Mouse (Mus musculus) testis, postnatal 14 days (tissue): ENCODE measurements around the gene Eef1akmt1.
A peak's percentile ranks its signal among the peaks of the same experiment; 100 is the strongest.

Experiments used
- DNase-seq: peaks from one replicate; pipeline ENCODE4 v3.0.0; 2021; ENCODE audit warnings: low spot score

Gene Eef1akmt1

DNA sequence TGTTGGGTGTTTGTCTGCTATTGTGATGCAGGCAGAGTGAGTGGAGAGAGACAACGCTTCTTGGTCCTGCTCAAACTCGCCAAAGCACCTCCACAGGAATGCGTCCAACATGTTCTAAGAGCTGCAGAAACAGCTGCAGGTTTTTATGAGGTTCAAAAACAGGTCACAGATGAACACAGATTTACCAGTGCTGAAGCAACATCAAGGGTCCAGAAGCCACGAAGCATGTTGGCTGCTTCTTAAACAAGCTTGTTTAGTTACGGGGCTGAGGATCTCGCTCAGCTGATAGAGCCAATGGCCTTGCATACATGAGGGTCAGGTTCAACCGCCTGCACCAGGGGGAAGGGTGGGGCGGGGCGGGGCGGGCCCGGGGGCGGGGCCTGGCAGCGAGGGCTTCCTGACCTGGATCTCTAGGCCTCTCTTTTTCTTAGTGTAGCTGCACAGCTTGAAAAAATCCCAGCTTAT lies 24.8 kb downstream of the Eef1akmt1 start:
- DNase-seq = no peak

DNA sequence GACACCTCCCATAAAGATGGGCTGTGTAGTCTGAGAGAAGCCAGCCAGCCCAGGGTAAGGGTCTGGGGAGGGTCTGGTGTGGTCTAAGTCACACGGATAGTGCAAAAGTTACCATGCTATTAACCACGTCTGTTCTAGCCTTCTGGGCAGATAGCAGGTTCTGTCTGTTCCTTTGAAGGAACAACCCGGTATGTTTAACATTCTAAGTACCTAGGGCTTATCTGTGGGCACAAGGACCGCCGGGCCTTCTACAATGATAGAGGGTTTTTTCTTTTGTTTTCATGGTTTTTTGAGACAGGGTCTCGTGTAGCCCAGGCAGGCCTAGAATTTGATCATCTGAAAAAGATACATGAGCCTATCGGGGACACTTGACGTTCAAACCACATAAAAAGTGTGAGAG lies 25.3 kb downstream of the Eef1akmt1 start:
- no peak for DNase-seq

DNA sequence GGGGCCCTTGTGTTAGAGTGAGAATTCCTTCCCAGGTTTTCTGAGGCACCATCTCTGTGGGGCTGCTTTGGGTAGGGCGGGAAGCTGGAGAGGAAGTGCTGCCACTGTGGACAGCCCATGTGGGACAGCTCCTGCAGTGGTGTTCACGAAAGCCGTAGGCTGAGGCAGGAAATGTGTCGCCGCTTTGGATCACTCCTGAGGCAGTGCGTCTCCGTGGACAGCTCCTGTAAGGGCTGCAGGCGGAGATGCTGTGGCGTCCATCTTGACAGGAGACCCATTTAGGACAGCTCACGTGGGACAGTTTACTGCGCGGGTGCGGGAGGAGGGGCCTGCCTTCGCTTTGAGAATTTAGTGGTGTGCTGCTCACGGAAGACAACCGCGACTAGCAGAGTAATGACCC lies 25.9 kb downstream of the Eef1akmt1 start:
- DNase-seq = no peak

DNA sequence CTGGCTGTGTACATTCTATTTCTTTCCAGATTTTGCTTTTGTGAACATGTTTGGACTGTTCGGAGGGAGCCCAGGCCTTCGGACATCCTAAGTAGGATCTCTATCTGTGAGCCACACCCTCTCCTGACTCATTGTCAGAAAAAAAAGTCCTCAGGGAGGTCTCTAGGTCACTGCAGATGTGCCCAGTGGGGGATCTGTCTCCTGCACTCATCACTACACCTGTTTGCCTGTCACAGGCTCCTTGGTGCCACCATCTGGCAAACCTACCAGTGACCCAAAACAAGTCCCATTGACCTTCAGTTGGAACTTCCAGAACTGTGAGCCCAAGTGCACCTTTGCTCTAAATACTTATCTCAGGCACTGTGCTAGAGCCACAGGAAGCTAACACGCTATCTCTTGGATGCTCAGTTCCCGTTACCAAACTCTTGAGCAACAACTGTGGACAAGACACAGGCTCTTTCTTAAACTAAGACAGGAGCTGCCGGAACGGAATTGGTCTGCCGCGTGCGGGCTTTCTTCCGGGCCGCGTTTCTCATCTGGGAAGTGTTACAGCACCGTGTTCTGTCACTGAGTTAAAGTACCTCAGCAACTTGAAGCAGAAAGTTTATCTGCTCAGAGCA lies 27.9 kb downstream of the Eef1akmt1 start:
- no peak for DNase-seq

DNA sequence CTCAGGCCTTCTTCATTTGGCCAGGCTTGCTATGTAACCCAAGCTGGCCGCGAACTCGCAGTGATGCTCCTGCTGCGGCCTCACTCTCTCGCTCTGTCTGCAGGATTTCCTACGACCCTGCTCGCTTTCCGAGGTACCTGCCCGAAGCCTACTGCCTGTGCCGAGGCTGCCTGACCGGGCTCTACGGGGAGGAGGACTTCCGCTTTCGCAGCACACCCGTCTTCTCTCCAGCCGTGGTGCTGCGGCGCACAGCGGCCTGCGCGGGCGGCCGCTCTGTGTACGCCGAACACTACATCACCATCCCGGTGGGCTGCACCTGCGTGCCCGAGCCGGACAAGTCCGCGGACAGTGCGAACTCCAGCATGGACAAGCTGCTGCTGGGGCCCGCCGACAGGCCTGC lies 29.2 kb downstream of the Eef1akmt1 start:
- no peak for DNase-seq

DNA sequence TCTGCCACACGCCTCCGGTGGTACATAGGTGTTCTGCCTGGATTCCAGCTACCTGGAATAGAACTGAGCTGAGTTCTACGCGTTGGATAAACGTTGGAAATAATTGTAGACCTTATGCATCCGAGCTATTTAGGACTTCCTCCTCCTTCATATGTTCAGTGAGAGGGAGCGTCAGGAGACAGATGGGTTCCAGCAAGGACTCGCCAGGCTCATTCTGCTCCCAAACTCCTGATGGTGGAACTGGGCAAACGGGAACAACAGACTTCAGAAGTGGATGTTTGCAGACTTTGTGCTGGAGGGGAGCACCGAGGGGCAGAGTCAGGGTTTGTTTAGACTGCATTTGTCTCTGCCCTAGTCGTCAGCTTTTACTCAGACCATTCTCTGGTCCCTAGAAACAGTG lies 30.7 kb downstream of the Eef1akmt1 start:
- DNase-seq = no peak

DNA sequence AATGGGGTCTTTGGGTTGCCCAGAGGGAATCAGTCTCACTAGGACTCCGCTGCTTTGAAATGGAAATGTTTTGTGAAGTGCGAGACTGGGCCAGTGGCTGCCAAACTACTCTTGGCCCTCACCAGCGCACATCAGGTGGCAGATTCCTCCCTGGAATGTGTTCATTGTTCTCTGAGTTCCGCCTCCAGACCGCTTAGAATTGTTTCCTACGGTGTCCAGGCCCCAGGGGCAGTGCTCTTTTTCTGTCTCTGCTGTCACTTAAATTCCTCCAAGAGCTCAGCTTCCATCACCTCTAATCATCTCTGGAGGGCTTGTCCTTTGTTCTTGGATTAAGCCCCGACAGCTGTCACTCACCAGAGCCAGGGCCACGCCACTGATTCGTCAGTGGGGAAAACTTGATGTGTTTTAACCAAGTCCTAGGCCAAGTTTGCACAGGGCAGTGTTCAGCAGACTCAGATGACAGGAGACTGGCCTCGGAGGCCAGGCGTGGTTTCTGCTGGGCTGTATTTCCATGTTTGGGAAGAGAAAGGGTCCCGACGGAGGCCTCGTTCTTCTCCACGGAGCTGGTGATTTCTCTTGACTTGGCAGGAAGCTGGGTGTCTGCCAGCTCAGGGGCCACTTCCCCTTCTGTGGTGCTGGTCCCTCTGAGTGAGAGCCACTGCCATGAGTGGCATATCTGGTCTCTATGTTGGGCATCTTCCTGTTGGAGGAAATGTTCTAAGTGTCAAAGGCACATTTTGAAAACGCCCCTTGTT lies 34.0 kb downstream of the Eef1akmt1 start:
- DNase-seq = no peak

DNA sequence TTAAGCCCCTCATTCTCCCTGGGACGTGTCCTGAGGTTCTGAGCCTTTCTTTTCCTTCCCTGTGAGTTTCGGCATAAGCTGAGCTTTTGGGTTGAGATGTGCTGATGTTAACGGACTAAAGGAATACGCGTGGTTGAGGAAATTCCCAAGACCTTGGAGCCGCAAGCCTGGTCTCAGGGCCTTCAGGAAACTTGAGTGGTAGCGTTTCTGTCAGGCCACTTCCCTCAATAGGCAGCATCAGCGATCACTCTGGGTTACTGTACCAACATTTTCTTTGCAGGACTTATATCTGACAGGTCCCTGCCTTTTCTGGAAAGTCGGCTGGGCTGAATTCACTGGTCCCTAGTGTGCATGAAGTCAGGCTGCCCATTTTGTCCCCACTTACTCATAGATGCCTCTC lies 34.6 kb downstream of the Eef1akmt1 start:
- DNase-seq = no peak

DNA sequence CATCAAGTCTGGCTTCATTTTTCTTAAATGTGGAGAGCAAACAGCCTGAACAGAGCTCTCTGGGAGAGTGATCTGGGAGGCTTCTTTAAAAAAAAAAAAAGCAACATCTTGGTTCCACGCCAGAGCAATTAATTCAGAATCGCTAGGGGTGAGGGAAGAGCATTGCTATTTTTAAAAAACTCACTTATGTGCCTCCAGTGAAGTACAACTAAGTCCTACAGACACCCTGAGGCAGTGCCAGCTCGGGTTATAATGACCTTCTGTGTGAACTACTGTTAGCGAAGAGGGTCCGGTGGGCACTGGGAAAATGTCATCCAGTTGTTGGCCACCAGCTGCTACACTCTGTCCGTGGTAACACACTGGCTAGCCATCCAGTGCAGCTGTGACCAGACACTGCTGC lies 35.8 kb downstream of the Eef1akmt1 start:
- no peak for DNase-seq

DNA sequence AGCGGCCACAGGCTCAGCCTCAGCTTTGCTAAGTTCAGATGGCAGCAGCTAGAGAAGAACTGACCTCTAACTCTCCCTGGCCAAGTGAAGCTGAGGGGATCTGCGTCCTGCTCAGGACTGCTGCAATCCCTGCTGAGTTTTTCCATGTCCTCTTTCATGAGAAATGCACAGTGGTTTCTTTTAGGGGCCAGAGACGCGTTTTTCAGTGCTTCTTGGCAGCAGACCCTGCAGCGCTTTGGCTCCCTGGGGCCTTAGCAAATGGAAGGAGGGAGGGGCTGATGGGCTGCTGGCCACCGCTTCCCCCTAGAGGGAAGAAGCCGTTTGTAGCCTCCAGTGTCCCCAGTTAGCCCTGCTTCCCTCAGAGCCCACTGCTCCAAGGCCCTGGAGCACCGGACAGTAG lies 36.5 kb downstream of the Eef1akmt1 start:
- peak; percentile 30 for DNase-seq

DNA sequence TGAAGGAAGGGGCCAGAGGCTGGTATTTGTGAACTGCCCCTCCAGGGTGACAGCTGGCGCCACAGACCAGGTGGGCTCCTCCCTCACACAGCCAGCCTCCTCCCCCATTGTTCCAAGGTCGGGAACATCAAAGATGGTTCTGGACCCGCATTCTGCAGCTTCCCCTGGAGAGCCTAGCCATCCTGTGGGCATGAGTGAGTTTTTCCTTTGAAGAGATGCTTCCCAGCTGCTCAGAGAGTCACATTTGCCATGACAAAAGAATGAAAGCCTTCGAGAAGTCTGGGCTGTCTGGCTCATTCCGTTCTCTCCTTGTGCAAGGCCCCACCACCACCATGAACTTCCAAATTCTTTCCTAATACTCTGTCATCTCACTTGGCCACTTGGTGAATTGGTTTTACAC lies 37.1 kb downstream of the Eef1akmt1 start:
- no peak for DNase-seq

DNA sequence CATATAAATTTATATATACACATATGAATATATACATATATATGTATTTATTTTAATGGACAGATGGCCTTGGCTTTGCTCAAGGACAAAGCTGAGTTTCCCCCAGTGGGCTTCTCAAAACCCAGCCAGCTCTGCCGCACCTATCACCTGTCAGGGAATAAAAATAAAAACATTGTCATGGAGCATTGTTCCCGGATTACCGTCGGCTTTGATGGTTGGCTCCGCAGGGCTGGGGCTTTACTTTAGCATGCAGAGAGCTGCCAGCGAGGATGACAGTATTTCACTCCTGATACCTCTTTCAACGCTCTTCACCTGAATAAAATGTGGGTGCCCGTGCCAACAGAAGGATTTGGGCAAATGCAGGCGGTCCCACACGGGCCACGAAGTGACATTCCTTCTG lies 37.6 kb downstream of the Eef1akmt1 start:
- no peak for DNase-seq

DNA sequence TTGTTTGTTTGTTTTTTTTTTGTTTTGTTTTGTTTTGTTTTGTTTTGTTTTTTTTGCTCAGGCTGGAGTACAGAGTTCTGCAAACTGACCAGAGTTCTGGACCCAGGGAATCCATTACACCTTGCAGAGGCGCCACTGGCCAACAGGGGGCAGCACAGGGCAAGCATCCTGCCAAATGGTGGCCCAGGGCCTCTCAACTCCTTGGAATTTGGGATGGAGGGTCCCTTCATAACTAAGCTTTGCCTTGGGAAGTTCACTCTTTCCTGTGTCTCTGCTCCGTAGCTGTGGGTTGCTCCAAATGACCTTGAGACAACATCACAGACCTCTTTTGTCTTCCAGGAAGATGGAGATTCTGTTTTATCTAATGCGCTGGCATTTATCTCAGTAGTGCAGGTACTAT lies 38.2 kb downstream of the Eef1akmt1 start:
- DNase-seq = peak; percentile 47

DNA sequence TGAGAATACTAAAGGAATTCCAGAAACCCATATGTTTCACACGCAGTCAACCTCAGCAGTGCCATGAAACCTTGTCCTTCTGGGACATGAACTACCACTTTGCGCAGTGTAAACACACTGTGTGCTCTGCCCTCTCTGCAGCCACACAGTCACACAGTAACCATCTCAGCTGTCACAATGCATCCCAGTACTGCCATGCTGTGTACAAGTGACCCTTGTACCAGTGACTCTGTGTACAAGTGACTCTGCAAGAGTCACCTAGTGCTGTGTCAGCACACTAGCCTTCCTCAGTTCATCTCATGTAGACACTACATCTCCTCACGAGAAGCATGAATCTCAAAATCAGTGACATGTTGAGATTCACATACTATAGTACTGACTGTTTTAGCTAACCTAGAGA lies 38.8 kb downstream of the Eef1akmt1 start:
- DNase-seq = no peak

DNA sequence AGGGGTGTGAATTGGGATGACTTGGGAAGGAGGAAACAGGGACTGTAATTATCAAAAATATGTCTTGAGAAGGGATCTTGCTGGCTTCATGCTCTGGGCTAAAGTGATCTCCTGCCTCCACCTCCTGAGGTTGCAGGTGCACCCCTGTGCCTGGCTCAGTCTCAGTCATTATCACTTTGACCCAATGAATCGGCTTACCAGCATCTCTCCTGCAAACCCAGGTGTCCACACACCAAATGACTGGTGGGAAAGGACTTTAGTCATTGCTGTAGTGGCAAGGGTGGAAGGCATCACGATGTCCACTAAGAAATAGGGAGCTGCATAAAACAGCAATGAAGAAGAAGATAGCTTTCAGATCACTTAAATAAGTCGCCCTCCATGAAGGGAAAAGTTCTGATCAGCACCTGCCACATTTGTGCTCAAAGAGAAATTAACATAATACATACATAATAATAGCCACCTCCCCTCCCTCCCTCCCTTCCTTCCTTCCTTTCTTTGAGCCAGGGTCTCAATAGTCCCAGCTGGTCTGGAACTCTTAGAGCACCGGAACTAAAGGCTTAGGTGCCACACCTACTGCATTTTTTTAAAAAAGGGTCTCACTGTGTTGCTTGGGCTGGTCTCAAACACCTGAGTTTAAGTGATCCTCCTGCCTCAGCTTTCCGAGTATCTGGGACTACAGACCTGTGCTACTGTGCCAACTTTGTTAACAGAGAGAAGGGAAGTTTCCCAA lies 41.5 kb downstream of the Eef1akmt1 start:
- DNase-seq = no peak

DNA sequence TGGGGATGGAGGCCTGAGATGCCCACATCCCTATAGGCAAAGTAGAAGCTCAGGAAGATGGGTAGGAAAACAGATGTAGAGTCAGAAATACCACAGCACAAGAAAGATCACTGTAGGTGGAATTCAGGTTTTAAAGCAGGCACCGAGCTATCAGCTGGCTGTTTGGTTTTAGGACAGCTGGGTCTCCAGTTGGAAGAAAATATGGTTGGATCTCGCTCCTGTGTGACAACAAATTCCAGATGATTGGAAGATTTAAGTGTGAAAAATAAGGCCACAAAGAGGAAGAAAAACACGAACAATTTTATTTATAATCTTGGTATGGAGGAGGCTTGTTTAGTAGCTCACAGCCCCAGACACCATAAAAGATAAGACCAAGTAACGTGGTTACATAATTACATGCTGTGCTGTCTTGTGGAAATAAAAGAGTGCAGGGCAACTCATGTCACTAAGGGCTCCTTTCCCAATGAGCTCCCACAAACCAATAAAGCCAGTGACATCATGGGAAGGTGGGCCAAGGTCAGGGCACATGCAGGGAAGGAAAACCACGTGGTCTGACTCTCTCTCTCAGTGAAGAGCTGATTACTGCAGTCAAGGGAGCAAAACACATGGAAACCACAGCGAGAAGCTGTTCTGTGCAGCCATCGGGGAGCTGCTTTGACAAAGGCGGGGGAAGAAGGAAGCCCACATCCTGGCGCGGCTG lies 42.2 kb downstream of the Eef1akmt1 start:
- DNase-seq = peak; percentile 65

DNA sequence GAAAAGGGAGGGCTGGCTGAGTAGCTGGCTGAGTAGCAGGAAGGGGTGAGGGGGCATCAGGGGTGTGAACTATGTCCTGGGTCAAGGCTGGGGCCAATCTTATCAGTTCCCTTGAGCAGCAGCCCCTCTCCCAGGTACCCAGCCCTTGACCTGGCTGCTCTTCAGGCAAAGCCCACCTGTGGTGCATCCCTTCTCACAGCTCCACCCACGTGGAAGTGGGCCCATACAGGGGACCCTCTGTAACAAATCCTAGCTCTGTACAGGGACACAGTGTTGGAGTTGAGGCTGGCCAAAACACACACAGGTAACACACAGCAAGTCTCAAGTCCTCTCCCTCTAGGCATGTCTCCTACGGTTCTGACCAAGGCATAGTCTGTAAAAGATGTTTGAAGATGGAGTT lies 43.8 kb downstream of the Eef1akmt1 start:
- DNase-seq = no peak

DNA sequence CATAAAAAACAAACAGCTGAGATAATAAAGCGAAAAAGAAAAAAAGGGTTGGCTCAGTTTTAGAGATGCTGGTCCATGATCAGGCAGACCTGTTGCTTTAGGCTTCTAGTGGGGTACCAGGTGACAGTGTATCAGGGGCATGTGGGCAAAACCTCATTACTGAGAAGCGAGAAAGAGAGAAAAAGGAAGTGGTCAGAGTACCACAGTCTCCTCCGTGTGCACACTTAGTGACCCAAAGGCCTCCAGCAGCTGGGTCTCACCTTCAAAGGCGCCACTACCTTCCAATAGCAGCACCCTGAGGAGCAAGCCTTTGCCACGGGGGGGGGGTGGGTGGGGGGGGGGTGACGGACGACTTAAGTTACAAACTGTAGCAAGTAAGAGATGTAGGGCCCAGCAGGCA lies 44.3 kb downstream of the Eef1akmt1 start:
- no peak for DNase-seq

DNA sequence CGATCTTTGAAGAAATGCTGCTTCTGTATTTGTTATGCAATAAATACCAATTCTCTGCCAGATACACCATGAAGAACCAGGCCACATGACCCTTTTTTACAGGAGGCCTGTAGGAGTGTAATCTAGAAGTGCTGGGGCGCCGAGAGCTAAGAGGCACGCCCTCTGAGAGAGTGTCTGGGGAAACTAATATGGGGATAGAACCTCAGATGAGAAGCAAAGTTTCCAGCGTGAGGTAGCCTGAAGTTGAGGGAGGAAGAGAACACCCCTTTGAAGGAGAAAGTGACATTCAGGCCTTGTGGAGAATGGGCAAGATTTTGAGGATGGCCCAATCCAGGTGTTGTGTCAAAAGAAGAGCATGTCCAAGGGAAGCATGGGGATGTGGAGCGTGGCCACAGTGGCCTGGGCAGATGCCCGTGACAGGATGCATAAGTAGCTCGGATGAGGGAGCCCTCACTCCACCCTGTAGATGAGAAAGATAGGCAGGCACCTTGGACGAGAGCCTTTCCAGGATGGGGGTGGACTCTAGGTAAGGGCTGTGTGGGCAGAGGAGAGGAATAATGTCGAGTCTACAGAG lies 45.3 kb downstream of the Eef1akmt1 start:
- no peak for DNase-seq

DNA sequence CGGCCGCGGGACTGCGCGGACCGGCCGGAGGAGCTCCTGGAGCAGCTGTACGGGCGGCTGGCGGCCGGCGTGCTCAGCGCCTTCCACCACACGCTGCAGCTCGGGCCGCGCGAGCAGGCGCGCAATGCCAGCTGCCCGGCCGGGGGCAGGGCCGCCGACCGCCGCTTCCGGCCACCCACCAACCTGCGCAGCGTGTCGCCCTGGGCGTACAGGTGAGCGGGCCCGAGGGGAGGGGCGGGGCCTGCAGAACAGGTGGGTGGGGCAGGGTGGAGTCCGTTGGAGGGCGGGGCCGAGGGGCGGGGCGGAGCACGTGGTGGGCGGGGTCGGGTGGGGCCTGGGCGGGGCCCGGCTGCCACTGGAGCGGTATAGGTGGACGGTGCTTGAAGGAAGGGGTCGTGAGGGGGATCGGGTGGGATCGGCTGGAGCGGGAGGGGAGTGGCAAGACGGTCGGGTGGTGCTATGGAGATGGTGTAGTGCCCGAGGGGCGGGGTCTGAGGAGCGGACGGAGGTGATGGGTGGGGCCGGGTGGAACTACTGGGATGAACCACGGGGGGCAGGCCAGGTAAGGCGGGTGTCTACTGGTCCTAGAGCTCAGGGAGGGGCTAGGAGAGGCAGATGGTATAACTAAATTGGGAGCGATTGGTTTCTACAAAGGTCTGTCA lies 45.9 kb downstream of the Eef1akmt1 start:
- DNase-seq = peak; percentile 90

DNA sequence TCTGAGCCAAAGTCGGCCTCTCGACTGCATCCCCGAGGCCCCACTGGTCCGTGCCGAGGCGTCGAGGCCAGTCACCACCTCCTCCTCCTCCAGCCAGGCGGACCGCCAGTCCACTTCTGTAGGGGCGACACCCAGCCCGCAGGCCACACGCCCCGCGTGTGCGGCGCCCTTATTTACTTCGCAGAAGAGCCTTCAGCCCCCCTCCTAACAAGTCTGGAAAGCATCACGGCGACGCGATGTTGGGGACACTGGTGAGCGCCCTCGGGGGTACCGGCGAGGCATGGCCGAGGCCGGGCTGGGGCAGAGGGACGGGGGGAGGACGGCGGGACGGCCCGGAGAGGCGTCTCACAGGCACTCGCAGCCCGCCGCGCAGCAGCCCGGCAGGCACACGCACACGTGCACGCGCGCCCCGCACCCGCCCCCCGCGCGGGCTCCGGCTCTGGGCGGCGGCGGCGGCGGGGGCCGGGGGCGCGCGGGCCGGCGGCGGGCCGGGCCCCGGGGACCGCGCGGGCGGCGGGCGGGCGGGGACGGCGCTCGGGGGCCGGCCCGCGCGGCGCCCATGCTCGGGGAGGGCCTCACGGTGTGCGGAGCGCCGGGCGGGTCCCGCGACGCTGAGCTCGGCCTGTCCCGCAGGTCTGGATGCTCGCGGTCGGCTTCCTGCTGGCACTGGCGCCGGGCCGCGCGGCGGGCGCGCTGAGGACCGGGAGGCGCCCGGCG lies 46.6 kb downstream of the Eef1akmt1 start, which contains the start of gene Il17d:
Il17d (plus strand) TSS at position 107 of the 717 bp plus-strand sequence.
- peak; percentile 55 for DNase-seq
